Comparison of ENCODE assay signal across 9 mouse cellular contexts in genomic region chr4:83549501-83549900, GRCm38 (mm10). TPM values are rescaled to one million over a fixed set of nuclear protein-coding genes. Genes with fewer than 3 reads are reported as not detected.
DNase-seq lines count a peak whose midpoint lies in the region; ATAC-seq and TF ChIP-seq lines count a peak whose summit lies in the region.
"Had no signal": no experiment of that assay in that cellular context is flagged by ENCODE, and none has a peak within 500 bp of the region (broad histone marks: within the 10 kb centered on the region; RNA-seq: fewer than 3 reads in every experiment).

No protein-coding gene starts in this region.

- H3K9ac ChIP-seq in lung, embryonic 15.5 days, result no peak overlapping the region
- H3K9ac ChIP-seq in intestine, embryonic 15.5 days, result no peak overlapping the region
- H3K9ac ChIP-seq: liver, embryonic 12.5 days had no signal

- peak; percentile 8 for DNase-seq in gastrocnemius, postnatal 14 days
- no peak for DNase-seq in gastrocnemius, postnatal 36 days
- DNase-seq in lung, adult 2 months, result no peak
- DNase-seq in right cerebral cortex, adult 2 months (ENCODE audit: low spot score in 2 of 2), result peak; percentile 51 to 57
- no peak for DNase-seq in kidney, adult 18-20 months
- no peak for DNase-seq in retina, embryonic 14.5 days (ENCODE audit: low spot score)

- ATAC-seq in lung, embryonic 15.5 days (ENCODE audit: borderline replicate concordance, extremely low read depth, low FRiP score, low TSS enrichment), result no peak
- no peak for ATAC-seq in intestine, embryonic 15.5 days
- ATAC-seq: liver, embryonic 12.5 days had no signal

- no peak for TF ChIP-seq POLR2A in lung, adult 2 months (IDR thresholded peaks at IDR 0.05; ENCODE audit: borderline replicate concordance, extremely low read depth, low read depth, low read length)

- H3K36me3 ChIP-seq in lung, embryonic 15.5 days, result no peaks in the 10 kb centered on the region
- no peaks in the 10 kb centered on the region for H3K36me3 ChIP-seq in intestine, embryonic 15.5 days

- H3K4me1 ChIP-seq in lung, embryonic 15.5 days, result no peaks in the 10 kb centered on the region; the same call in 1 of the 2 replicates
- no peaks in the 10 kb centered on the region for H3K4me1 ChIP-seq in lung, adult 2 months (ENCODE audit: control insufficient read depth, insufficient read depth, low read length)
- no peaks in the 10 kb centered on the region for H3K4me1 ChIP-seq in intestine, embryonic 15.5 days (replicated peaks)

- 37% methylated on average over 18 of the region's 18 CpGs for WGBS in lung, embryonic 15.5 days
- WGBS in lung, adult 2 months, result 46% methylated on average over 18 of the region's 18 CpGs
- WGBS in intestine, embryonic 15.5 days, result 35% methylated on average over 18 of the region's 18 CpGs

- no peak overlapping the region for H3K27ac ChIP-seq in lung, embryonic 15.5 days
- no peak overlapping the region for H3K27ac ChIP-seq in intestine, embryonic 15.5 days
- H3K27ac ChIP-seq: liver, embryonic 12.5 days had no signal

- no peak for TF ChIP-seq CTCF in lung, adult 2 months (IDR thresholded peaks at IDR 0.05; ENCODE audit: insufficient read depth, low read length)

- H3K27me3 ChIP-seq in lung, embryonic 15.5 days, result no peaks in the 10 kb centered on the region
- no peaks in the 10 kb centered on the region for H3K27me3 ChIP-seq in intestine, embryonic 15.5 days (replicated peaks)
- H3K27me3 ChIP-seq: liver, embryonic 12.5 days had no signal

- H3K4me2 ChIP-seq in lung, embryonic 15.5 days, result peak overlapping the region; percentile 26
- peak overlapping the region; percentile 23; the same call in 1 of the 2 replicates for H3K4me2 ChIP-seq in intestine, embryonic 15.5 days (replicated peaks)
- H3K4me2 ChIP-seq: liver, embryonic 12.5 days had no signal

- intact Hi-C loops in gastrocnemius, postnatal 14 days (cut with DNase I; ENCODE audit: low total_unique reads), result no loop called here
- intact Hi-C loops in gastrocnemius, postnatal 36 days (cut with DNase I), result no loop called here

- H3K9me3 ChIP-seq in lung, embryonic 15.5 days, result no peaks in the 10 kb centered on the region
- H3K9me3 ChIP-seq in intestine, embryonic 15.5 days, result no peaks in the 10 kb centered on the region
- H3K9me3 ChIP-seq: liver, embryonic 12.5 days had no signal

- H3K4me3 ChIP-seq in lung, embryonic 15.5 days, result no peak overlapping the region
- no peak overlapping the region for H3K4me3 ChIP-seq in lung, adult 2 months (replicated peaks; ENCODE audit: extremely low read depth, low read depth, low read length)
- H3K4me3 ChIP-seq in intestine, embryonic 15.5 days (replicated peaks), result no peak overlapping the region
- H3K4me3 ChIP-seq: liver, embryonic 12.5 days had no signal

RNA-seq across cellular contexts. Expression of gene Ccdc171, which starts 24.2 kb away (rescaled TPM):
- total RNA-seq in gastrocnemius, postnatal 14 days (2021), result 1 to 10 TPM in 1 of 2 experiments, under 1 TPM in 1; 0.75 to 1.2 TPM
- total RNA-seq in gastrocnemius, postnatal 36 days (2021), result 1 to 10 TPM; 1.0 to 1.1 TPM
- polyA plus RNA-seq in lung, embryonic 15.5 days (2015; fragmentation: Nextera tagmentation; extraction: Ambion mirVana), result 3.0 and 3.6 TPM in 2 replicates
- 0.81 and 1.5 TPM in 2 replicates for polyA plus RNA-seq in lung, adult 2 months (2012; rRNA removed)
- polyA plus RNA-seq in intestine, embryonic 15.5 days (2015; fragmentation: Nextera tagmentation; extraction: Ambion mirVana), result 2.4 and 3.0 TPM in 2 replicates

Comparison
In these comparisons a context has a peak if more than half of its experiments do, and no peak if none do; other contexts are left out.
1. DNase-seq: peak in gastrocnemius, postnatal 14 days (single experiment) and right cerebral cortex, adult 2 months (2 of 2); none in gastrocnemius, postnatal 36 days (0 of 2), lung, adult 2 months (single experiment), kidney, adult 18-20 months (single experiment) and retina, embryonic 14.5 days (single experiment).